Mouse (Mus musculus) ES-E14 (cell line): ENCODE data around the gene Rps27.

ENCODE experiments used
- HCFC1 ChIP-seq: IDR thresholded peaks from 2 replicates; pipeline ENCODE4 v1.6.1; 2012; ENCODE audit warnings: low read length, inconsistent platforms, borderline replicate concordance; ENCODE audit not compliant: insufficient read depth
- MAFK ChIP-seq: IDR thresholded peaks from 2 replicates; pipeline ENCODE4 v1.6.1; 2014; ENCODE audit warnings: mild to moderate bottlenecking, low read depth, low read length, inconsistent platforms; ENCODE audit not compliant: insufficient read depth

DNA sequence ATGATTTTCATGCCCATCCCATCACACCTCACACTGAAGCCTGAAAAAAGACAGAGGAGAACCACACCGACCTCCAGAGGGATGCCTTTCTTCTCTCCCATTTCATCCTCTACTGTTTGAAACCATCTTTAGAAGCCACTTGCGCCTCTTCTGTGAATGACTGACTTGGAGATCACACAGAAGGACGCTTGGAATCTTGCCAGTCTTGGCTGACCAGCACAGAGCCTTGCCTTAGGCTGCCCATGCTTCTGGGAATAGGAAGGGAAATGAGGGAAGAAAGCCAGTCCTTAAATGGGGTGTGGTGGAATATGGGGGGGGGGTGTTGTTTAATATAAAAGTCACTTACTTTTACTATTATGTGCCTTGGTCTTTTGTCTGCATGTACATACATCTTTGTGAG lies 29.9 kb downstream of the Rps27 start:
- TF ChIP-seq MAFK (no peak), HCFC1 (no peak)
